Comparison of ENCODE assay signal across 16 mouse cellular contexts in genomic region chr1:137571905-137572865, GRCm38 (mm10).
A peak's percentile ranks its signal among the peaks of the same experiment; 100 is the strongest.
DNase-seq lines count a peak whose midpoint lies in the region; ATAC-seq lines count a peak whose summit lies in the region.
"Had no signal": no experiment of that assay in that cellular context is flagged by ENCODE, and none has a peak within 500 bp of the region (broad histone marks: within the 10 kb centered on the region; RNA-seq: fewer than 3 reads in every experiment).

No protein-coding gene starts in this region.

- H3K27me3 ChIP-seq in lung, embryonic 15.5 days: no peaks in the 10 kb centered on the region
- no peaks in the 10 kb centered on the region for H3K27me3 ChIP-seq in kidney, embryonic 16.5 days (ENCODE audit: insufficient read depth, low read length)
- H3K27me3 ChIP-seq in limb, embryonic 15.5 days: no peaks in the 10 kb centered on the region
- H3K27me3 ChIP-seq: forebrain, embryonic 12.5 days; hindbrain, embryonic 13.5 days; limb, embryonic 13.5 days; liver, embryonic 15.5 days; midbrain, embryonic 15.5 days; stomach, embryonic 15.5 days had no signal

- H3K9ac ChIP-seq in lung, embryonic 15.5 days: no peak overlapping the region
- no peak overlapping the region for H3K9ac ChIP-seq in kidney, embryonic 16.5 days (replicated peaks; ENCODE audit: low read length)
- H3K9ac ChIP-seq in limb, embryonic 15.5 days: no peak overlapping the region
- H3K9ac ChIP-seq: forebrain, embryonic 12.5 days; hindbrain, embryonic 13.5 days; limb, embryonic 13.5 days; liver, embryonic 15.5 days; midbrain, embryonic 15.5 days; stomach, embryonic 15.5 days had no signal

- H3K4me1 ChIP-seq in lung, embryonic 15.5 days: peaks cover 21% of the 10 kb centered on the region
- peaks cover 9% of the 10 kb centered on the region; the same call in 1 of the 2 replicates for H3K4me1 ChIP-seq in kidney, embryonic 16.5 days (ENCODE audit: insufficient read depth, low read length)
- H3K4me1 ChIP-seq in limb, embryonic 15.5 days: peaks cover 7% of the 10 kb centered on the region; the same call in 1 of the 2 replicates
- H3K4me1 ChIP-seq: forebrain, embryonic 12.5 days; hindbrain, embryonic 13.5 days; liver, embryonic 15.5 days; midbrain, embryonic 15.5 days; stomach, embryonic 15.5 days had no signal

- peak overlapping the region; percentile 76 for H3K27ac ChIP-seq in lung, embryonic 15.5 days
- peak overlapping the region; percentile 79 for H3K27ac ChIP-seq in kidney, embryonic 16.5 days (ENCODE audit: low read length)
- no peak overlapping the region; the same call in 1 of the 2 replicates for H3K27ac ChIP-seq in limb, embryonic 15.5 days
- H3K27ac ChIP-seq: forebrain, embryonic 12.5 days; hindbrain, embryonic 13.5 days; limb, embryonic 13.5 days; liver, embryonic 15.5 days; midbrain, embryonic 15.5 days; stomach, embryonic 15.5 days had no signal

- H3K36me3 ChIP-seq in lung, embryonic 15.5 days: no peaks in the 10 kb centered on the region
- no peaks in the 10 kb centered on the region for H3K36me3 ChIP-seq in kidney, embryonic 16.5 days (ENCODE audit: insufficient read depth, low read length)
- H3K36me3 ChIP-seq in limb, embryonic 15.5 days: no peaks in the 10 kb centered on the region
- H3K36me3 ChIP-seq: forebrain, embryonic 12.5 days; hindbrain, embryonic 13.5 days; limb, embryonic 13.5 days; liver, embryonic 15.5 days; midbrain, embryonic 15.5 days; stomach, embryonic 15.5 days had no signal

- ATAC-seq in lung, embryonic 15.5 days (ENCODE audit: borderline replicate concordance, extremely low read depth, low FRiP score, low TSS enrichment): peak; percentile 85
- peak; percentile 88 for ATAC-seq in kidney, embryonic 16.5 days (ENCODE audit: low FRiP score, low TSS enrichment)
- ATAC-seq in limb, embryonic 15.5 days (ENCODE audit: insufficient number of reproducible peaks, low FRiP score, low TSS enrichment, low read depth): 0 out of 2 replicates have a peak, but pooled peaks have one; percentile 44
- ATAC-seq: inflammation-experienced regulatory T-cells, adult 6 months; midbrain, embryonic 15.5 days had no signal

- no peak overlapping the region for H3K4me3 ChIP-seq in lung, embryonic 15.5 days
- no peak overlapping the region for H3K4me3 ChIP-seq in kidney, embryonic 16.5 days (ENCODE audit: low read length)
- H3K4me3 ChIP-seq in limb, embryonic 15.5 days: no peak overlapping the region
- H3K4me3 ChIP-seq: forebrain, embryonic 12.5 days; hindbrain, embryonic 13.5 days; limb, embryonic 13.5 days; liver, embryonic 15.5 days; midbrain, embryonic 15.5 days; stomach, embryonic 15.5 days had no signal

- 43% methylated on average over 6 of the region's 6 CpGs for WGBS in lung, embryonic 15.5 days
- 24% methylated on average over 6 of the region's 6 CpGs for WGBS in kidney, embryonic 16.5 days
- 31% methylated on average over 6 of the region's 6 CpGs for WGBS in limb, embryonic 15.5 days

- no peak overlapping the region for H3K4me2 ChIP-seq in lung, embryonic 15.5 days
- no peak overlapping the region for H3K4me2 ChIP-seq in kidney, embryonic 16.5 days (replicated peaks; ENCODE audit: low read depth, low read length)
- no peak overlapping the region for H3K4me2 ChIP-seq in limb, embryonic 15.5 days
- H3K4me2 ChIP-seq: forebrain, embryonic 12.5 days; heart, embryonic 11.5 days; hindbrain, embryonic 13.5 days; limb, embryonic 13.5 days; liver, embryonic 15.5 days; midbrain, embryonic 15.5 days; stomach, embryonic 15.5 days had no signal

- DNase-seq in lung, adult 18-20 months: no peak
- DNase-seq in cerebellum, postnatal 10 days: no peak
- DNase-seq in left cerebral cortex, postnatal 10 days (ENCODE audit: extremely low spot score in 1 of 2, low spot score in 2 of 2): no peak
- no peak for DNase-seq in testis, postnatal 10 days (ENCODE audit: low spot score)
- DNase-seq: cerebellum, adult 9-10 months had no signal

- no peaks in the 10 kb centered on the region for H3K9me3 ChIP-seq in lung, embryonic 15.5 days
- no peaks in the 10 kb centered on the region for H3K9me3 ChIP-seq in kidney, embryonic 16.5 days (ENCODE audit: low read length)
- no peaks in the 10 kb centered on the region for H3K9me3 ChIP-seq in limb, embryonic 15.5 days
- H3K9me3 ChIP-seq: forebrain, embryonic 12.5 days; hindbrain, embryonic 13.5 days; limb, embryonic 13.5 days; liver, embryonic 15.5 days; midbrain, embryonic 15.5 days; stomach, embryonic 15.5 days had no signal

- intact Hi-C loops in left cerebral cortex, postnatal 10 days (cut with DNase I): no loop called here
